Mouse (Mus musculus): ENCODE results near the gene Gm21725. TPM values are rescaled to one million over a fixed set of nuclear protein-coding genes. Genes with fewer than 3 reads are reported as not detected.

Gm21725 gene
- not detected for polyA plus RNA-seq (2015; fragmentation: Illumina TruSeq; extraction: RNeasy Lipid Tissue Mini Kit (QIAGEN cat#74804); ENCODE audit: low read depth, low replicate concordance)

DNA sequence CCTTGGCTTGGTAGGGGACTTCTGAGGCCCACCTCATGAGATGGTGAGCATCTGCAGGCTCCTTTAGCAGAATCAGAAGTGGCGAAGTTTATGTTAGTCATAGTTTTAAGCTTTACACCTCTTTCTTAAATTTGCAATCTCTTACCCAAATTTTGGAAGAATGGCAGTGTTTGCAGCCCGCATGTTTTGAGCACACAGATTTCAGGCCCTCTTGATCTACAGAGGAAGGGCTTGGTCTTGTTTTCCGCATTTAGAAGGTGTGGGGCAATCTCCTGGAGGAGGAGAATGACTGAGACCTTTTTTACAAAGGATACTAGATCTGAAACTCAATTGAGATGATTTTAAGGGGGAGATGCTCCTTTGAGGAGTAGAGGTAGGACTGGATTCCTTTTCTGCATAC is at the start of gene Gm21725:
Gene Gm21725 (minus strand): TSS at position 101 of the 400 bp plus-strand sequence.

Other genes starting within 250 kb of the Gm21725 start
- gene Gm21891, start 215.6 kb downstream of the Gm21725 start, polyA plus RNA-seq (2015; fragmentation: Illumina TruSeq; extraction: RNeasy Lipid Tissue Mini Kit (QIAGEN cat#74804); ENCODE audit: low read depth, low replicate concordance), result not detected
- not detected for gene Gm21425, start 187.1 kb downstream of the Gm21725 start, polyA plus RNA-seq (2015; fragmentation: Illumina TruSeq; extraction: RNeasy Lipid Tissue Mini Kit (QIAGEN cat#74804); ENCODE audit: low read depth, low replicate concordance)
- gene Gm21828, start 125.1 kb downstream of the Gm21725 start, polyA plus RNA-seq (2015; fragmentation: Illumina TruSeq; extraction: RNeasy Lipid Tissue Mini Kit (QIAGEN cat#74804); ENCODE audit: low read depth, low replicate concordance), result not detected
- not detected for gene Gm21440, start 96.7 kb downstream of the Gm21725 start, polyA plus RNA-seq (2015; fragmentation: Illumina TruSeq; extraction: RNeasy Lipid Tissue Mini Kit (QIAGEN cat#74804); ENCODE audit: low read depth, low replicate concordance)
- not detected for gene Gm21454, start 96.6 kb downstream of the Gm21725 start, polyA plus RNA-seq (2015; fragmentation: Illumina TruSeq; extraction: RNeasy Lipid Tissue Mini Kit (QIAGEN cat#74804); ENCODE audit: low read depth, low replicate concordance)
- not detected for gene Gm21866, start 116.5 kb upstream of the Gm21725 start, polyA plus RNA-seq (2015; fragmentation: Illumina TruSeq; extraction: RNeasy Lipid Tissue Mini Kit (QIAGEN cat#74804); ENCODE audit: low read depth, low replicate concordance)
- not detected for gene Gm20773, start 145.0 kb upstream of the Gm21725 start, polyA plus RNA-seq (2015; fragmentation: Illumina TruSeq; extraction: RNeasy Lipid Tissue Mini Kit (QIAGEN cat#74804); ENCODE audit: low read depth, low replicate concordance)